Mouse (Mus musculus) right cerebral cortex, adult 18-20 months (tissue): Measurements from ENCODE around the gene Creb3.
"Not testable (repeated sequence)": the region's sequence is repeated elsewhere in the genome, so short reads cannot be mapped to it uniquely, and the experiment has no call there.

Experiments used
- DNase-seq: peaks from one replicate; pipeline ENCODE4 v3.0.0; 2022; ENCODE audit warnings: mixed read lengths

Gene Creb3

DNA sequence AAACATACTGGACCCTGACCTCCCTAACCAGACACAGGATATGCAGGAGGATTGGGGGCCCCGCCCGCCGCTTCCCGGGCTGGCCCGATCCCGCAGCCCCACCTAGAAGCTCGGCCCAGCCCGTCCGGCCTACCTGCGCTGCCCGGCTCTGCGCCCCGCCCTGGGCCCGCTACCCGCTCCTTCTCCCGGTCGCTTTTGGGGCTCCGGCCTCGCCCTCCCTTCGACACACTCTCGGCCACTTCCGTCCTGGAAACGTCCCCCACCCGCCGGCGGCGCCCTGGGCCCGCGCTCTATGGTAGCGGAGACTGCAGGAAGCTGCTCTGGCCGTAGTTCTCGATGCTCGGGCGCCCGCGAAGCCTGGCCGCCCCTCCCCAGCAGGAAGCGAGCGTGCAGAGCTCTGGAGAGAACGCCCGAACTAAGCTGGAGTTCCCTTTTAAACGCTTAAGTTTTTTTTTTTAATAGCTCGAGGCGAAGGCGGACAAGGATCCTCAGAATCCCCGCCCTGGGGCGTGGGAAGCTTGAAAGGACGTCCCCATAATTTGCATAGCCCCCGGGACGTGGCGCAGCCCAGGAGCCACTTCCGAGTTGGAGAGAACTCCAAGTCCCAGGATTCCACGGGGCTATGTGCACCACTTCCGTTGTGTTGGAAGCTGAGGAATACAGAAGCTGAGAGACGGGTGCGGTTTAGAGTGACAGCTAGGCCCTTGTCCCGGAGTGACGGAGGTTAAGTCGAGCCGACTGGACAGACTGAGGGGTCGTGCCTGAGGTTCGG is at the start of gene Creb3, which contains the start of gene Tln1:
Gene Creb3 (plus strand): TSS at position 336 of the 772 bp plus-strand sequence.
Gene Tln1 (minus strand): TSS at position 695 of the 772 bp plus-strand sequence.
- DNase-seq = peak; percentile 97

DNA sequence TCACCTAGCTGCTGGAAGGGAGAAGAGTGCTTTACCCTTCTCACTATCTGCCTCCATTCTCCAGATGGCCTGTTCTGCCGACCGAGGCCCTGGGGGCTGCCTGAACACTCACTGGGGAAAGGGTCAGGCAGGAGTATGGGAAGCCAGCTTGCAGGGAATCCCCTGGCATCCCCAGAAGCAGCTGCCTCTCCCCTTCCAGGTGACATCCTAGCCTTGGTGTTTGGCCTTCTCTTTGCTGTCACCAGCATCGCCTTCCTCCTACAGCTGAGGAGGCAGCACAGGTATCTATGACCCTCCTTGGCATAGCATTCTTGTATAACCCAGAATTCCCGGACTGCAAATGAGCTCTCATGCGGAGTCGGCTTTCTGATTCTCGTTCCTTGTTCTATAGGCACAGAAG is 49.5 kb upstream of the Creb3 start:
- DNase-seq = no peak

DNA sequence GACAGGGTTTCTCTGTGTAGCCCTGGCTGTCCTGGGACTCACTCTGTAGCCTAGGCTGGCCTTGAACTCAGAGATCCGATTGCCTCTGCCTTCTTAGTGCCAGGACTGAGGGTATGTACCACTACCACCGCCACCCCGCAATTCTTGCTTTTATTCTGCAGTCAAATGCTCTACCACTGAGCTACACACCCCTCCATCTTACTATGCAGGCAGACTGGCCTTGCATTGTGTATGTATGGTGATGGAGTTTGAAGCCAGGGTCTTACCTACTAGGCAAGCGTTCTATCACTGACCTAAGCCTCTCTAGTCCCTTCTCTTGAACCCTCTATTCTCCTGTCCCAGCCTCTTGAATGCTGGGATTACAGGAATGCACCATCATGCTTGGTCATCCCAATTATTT is 48.8 kb upstream of the Creb3 start:
- no peak for DNase-seq

DNA sequence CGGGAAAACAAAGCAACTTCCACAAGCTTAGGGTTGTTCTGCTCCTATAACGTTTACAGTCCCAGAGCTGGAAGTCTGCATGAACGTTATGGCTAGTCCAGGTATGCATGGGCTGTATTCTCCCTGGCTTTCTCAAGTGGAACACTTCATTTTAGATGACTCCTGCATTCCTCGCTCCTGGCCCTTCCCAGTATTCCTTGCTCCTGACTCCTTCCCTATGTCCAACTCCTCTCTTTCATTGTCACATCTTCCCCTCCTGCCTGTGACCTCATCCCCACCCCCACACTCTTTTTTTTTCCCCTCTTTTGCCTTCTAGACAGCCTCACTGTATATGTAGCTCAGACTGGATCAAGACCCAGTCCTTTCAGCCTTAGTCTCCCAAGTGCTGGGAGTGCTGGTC is 48.3 kb upstream of the Creb3 start:
- no peak for DNase-seq

DNA sequence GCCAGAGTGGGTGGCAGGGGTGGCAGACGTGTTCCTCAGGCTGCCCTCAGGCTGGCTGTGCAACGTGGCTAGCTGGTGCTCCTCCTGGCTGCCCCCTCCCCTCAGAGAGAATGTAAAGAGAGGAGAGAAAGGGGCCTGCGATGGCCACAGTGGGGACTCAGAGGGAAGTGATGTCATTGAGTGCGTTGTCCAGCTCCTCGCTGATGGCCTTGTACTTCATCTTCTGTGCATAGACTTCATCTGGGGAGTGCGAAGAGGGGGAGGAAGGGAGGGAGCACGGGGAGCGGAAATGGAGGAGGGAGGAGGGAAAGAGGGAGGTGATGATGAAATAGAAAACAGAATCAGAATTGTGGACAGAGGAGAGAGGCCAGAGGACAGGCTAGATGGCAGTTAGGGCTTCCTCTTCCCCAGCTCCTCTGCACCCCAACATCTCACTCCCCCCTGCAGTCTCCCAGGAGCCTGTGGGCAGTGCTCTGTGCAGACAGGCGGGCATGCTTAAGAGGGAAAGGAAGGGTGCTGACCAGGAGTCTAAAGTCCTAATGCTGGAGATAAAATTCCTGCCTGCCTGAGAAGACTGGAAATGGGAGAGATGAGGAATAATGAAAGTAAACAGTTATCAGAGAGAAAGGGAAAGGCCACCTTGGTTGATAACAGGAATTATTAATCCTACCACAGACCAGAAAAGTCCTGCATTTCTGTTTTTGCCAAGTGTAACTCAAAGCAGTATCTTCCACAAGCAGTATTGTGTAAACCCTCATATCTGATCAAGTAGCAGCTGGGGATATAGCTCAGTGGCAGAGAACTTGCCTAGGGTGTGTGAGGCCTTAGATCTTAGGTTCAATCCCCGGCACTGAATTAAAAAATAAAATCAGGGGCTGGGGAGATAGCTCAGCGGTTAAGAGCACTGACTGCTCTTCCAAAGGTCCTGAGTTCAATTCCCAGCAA is 46.1 kb upstream of the Creb3 start:
- no peak for DNase-seq

DNA sequence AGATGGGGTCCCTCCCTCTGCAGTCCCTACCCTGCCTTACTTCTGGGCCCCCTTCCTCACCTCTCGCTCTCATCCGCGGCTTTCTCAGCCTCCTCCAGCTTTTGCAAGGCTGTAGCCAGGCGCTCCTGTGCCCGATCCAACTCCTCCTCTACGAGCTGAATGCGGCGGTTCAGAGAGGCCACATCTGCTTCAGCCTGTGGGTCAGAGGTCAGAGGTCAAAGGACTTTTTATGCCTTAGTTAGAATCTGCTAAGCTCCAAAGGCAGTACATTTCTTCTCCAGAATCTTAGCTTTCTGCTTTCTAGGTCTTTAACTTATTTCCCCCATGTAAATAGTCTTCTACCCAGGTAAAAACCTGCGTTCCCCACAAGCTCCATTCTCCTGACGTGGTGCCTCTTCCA is 42.6 kb upstream of the Creb3 start:
- no peak for DNase-seq

DNA sequence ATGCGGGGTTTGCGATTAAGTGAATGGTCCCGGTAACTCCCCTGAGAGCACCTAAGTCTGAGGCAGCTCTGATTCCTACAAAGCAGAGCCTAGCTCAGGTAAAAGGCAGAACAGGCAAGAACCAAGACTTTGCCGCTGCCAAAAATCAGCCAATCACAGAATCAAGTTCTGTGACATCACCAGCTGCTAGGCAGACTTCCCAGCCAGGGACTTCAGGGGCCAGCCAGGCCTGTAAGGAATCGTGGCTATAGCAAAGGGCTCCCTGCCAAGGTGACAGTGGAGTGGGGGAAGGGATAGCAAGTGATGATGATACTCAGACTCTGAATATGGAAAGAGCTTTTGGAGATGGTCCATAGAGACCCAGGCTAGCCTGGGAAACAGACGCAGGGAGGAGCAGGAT is 42.2 kb upstream of the Creb3 start:
- peak; percentile 85 for DNase-seq

DNA sequence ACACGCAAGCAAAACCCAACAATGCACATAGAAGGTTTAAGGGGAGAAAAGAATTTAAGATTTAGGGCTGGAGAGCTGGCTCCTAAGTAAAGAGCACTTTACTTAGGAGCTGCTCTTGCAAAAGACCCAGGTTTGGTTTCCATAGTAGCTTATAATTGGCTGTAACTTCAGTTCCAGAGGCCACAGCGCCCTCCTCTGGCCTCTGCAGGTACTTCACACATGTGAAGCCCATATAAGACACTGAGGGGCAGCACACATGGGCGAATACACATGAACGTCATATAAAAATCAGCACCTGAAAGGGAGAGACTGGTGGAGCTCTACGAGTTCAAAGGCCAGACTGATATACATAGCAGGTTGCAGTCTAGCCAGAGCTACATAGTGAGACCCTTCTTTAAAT is 34.3 kb upstream of the Creb3 start:
- DNase-seq = no peak

DNA sequence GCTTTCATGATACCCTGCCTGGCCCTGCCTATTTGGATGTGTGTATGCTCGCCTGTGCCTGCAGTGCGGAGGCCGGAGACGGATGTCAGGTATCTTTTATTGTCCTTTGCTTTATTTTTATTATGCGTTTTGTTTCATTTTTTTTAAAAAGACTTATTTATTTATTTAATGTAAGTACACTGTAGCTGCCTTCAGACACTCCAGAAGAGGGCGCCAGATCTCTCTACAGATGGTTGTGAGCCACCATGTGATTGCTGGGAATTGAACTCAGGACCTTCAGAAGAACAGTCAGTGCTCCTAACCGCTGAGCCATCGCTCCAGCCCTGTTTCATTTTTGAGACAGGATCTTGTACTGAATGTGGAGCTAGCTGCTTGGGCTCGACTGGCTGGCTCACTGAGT is 33.6 kb upstream of the Creb3 start:
- no peak for DNase-seq

DNA sequence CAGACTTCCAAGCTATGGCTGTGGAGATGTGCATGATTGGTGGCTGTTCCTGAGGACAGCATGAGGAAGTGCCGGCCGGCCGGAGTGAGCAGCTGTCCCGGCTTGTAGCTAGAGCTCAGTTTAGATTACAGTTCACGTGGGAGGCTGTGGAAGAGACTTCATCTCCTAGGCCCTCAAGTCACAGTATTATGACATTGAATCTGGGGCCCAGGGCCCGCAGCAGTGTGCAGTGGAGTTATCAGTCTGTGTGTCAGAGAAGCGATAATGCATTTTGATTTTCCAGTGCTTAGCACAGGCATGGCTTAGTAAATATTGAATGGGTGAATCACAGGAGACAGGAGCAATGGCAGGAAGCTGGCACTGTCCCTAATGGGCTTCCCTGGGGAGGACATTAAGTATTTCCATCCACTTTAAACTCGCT is 32.0 kb upstream of the Creb3 start:
- DNase-seq = no peak

DNA sequence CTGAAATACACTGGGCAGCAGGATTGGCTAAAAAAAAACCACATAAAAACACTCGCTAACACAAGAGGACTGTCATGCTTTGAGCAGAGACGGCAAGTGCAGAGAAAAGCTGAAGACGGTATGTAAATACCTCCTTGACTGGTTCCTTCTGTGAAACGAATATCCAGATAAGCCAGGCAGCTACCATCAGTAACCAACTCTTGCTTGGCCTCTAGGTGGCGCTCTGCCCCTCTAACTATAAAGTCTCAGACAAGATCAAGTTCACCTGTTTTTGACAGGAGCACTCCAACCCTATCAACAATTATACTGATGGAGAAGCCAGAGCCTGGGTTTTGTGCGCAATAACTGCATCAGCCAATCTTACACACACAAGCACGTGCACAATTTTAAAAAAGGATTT is 31.6 kb upstream of the Creb3 start:
- peak; percentile 77 for DNase-seq

DNA sequence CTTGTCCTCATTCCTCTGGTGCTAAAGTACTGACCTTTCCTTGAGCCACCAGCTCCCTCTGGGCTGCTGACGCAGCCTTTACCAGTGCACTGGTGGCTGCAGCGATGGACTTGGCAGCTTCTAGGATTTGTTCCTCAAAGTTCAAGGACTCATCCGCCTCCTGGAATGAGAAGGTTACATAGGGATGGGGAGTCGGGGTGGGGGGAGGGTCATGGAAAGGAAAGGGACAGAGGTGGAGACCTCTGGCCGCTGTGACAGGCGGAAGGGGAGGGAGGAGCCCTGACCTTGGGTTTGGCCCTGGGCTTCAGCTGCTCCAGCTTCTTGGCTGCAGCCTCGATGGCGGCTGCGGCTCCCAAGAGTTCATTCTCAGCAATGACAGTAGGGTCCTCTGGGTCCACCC is 28.9 kb upstream of the Creb3 start:
- no peak for DNase-seq

DNA sequence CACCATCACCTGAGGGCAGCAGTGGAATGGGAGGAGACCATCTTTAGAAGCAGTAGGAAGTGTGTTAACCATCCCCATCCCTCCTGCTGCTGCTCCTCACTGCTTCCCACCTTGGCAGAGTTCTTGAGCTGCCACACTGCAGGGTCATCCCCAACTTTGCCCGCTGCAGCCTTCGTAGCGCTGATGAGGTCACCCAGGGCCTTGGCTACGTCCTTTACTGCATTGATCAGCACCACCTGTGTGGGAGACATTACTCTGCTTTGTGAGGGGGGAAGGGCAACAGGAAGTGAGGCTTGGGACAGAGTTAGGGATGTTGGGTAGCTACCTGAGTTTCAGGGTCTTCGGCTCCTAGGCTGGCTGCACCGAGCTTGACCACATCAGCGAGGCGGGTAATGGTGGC is 26.5 kb upstream of the Creb3 start:
- DNase-seq = no peak

DNA sequence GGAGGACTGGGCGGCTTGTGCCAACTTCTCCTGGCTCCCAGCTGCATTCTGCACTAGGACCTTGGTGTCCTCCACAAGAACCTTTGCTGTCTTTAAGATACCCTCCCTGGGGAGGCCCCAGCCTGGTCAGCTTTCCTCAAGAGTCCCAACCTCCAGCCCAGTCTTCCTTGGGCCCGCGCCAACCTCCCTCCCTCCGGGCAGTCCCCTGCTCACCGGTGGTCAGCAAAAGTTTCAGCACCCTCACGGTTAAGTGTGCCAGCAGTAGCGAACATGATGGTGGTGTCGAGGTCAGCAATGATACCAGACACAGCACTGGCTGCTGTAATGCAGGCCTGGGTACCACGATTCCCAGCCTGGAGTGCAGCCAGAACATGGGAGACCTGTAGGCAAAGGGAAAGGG is 26.1 kb upstream of the Creb3 start:
- DNase-seq = no peak

DNA sequence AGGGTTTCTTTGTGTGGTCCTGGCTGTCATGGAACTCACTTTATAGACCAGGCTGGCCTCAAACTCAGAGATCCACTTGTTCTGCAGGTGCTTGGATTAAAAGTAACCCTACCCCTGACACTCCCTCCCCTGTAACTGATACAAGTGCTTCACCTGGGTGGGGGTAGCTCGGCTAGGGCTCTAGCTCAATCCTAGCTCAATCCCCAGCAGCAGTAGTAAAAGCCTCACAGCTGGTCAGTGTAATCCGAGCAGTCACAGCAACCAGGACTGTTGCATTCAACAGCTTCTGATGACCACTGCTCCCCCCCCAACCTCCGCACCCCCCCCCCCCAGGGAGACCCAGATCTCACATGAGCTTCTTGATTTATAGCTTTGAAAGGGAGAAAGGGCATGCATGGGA is 20.1 kb upstream of the Creb3 start:
- DNase-seq = no peak

DNA sequence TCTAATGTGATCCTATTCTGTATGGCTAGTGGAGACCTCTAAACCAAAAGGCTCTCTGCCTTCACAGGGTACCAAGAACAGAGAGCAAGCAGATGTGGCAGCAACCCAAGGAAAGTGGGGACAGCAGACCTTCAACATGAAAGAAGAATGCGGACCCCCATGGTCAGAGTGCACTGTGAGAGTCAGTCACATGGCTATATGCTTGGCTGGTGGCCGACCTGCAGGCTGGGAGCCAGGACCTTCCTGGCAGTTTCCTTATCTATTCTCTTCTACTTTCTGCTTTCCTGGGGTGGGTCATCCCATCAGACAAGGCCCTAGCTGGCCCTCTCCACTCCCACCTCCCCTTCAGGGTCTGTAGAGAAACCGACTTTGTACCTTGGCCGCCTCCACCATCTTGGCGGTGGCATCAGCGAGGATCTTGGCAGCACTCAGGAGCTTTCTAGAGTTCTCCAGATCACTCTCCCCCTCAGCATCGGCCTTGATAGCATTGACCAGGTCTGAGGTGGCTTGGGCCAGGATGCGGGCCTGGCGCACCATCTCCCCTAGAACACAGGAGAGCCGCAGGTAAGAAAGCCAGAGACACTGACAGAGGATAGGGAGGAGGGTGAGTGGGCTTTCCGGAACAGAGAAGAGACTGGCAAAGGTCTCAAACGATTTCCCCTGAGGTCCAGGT is 15.6 kb upstream of the Creb3 start:
- no peak for DNase-seq

DNA sequence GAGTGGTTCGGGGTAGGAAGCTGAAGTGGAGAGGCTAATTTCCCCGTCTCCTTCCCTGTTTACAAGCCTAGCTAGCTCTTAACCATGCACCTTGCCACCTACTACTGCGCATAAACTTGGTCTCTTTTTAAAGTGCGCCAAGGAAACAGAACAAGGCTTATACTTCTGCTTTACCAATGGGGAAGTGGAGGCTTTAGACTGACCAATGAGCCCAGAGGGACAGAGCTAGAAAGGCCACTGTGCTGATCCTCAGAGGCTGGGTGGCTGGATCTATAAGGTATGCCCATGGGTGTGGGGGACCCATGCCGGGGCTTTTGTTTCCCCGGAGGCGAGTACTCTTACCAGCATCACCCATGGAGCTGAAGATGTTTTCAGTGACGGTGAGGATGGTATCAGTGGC is 15.0 kb upstream of the Creb3 start:
- no peak for DNase-seq

DNA sequence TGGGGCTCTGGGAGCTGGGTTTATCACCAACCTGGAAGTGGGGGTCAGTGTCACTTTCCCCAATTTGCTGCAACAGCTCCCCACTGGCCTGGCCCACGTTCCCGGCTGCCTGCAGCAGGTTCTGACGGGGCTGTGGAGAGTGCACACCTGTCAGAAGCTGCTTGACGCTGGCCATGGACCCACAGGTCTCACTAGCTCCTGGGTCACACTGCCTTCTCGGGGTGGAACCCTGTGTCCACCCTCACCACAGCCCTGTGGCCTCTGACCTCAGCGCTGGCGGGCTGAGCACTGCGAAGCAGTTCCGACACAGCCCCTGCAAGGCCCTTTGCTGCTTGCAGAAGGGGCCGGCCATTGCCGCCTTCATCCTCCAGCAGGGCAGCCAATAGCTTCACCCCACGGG is 13.1 kb upstream of the Creb3 start:
- DNase-seq = no peak

DNA sequence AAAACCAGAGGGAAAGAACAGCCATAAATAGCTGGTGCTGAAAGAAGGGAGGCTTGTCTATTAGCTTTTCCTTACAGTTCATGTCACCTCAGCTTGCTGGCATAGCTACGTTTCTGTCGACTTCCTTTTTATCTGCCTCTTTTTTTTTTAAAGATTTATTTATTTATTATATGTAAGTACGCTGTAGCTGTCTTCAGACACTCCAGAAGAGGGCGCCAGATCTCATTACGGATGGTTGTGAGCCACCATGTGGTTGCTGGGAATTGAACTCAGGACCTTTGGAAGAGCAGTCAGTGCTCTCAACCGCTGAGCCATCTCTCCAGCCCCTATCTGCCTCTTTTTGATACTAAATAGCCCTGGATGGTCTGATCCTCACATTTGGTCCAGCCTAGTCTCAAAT is 10.3 kb upstream of the Creb3 start:
- DNase-seq = not testable (repeated sequence)

DNA sequence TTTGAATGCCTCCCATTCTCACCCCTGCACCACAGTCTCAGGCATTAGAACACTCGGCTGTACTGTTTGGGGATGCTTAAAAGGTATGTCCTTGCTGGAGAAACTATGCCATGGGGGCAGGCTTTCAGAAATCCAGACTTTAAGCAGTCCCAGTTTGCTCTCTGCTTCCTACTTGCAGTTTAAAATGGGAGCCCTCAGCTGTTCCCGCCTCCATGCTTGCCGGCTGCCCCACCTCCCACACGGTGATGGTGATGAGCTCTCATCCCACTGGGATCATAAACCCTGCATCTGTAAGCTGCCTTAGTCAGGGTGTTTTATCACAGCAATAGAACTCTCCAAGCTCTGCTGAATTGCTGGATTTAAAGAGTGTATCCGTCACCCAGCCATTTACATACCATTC is 9.7 kb upstream of the Creb3 start:
- DNase-seq = peak; percentile 86

DNA sequence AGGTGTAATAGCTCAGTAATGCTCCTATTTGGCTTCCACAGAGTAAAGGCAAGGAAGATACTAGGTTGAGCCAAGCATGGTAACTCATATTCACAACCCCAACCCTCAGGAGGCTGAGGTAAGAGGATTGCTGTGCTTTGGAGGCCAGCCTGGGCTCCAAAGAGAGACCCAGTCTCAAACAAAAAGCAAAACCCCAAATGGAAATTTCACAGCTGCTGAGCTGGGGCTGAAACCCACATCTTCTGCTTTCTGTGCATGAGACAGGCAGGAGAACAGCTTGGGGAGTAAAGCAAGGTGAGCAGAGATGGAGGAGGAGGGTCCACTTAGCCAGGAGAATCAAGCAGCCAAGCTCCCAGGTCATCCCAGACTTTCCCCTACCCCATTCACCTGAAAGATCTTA is 8.2 kb upstream of the Creb3 start:
- DNase-seq = no peak

DNA sequence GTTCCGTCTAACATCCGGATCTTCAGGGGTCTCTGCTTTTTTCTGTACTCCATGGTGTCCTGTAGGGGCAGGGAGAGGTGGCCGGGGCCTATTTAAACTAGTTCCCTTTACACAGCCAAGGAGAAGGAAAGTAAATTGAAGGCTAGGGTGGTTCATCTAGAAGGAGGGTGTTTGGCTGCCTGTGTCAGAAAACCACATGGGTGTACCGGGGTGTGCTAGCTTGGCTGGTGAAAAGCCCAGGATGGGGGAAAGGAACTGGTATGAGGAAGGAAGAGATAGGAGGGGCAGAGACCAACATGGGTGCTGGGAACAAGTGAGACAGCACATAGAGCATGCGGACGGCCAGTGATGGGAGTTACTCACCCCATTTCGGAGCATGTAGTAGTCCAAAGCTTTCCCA is 6.2 kb upstream of the Creb3 start:
- DNase-seq = no peak

DNA sequence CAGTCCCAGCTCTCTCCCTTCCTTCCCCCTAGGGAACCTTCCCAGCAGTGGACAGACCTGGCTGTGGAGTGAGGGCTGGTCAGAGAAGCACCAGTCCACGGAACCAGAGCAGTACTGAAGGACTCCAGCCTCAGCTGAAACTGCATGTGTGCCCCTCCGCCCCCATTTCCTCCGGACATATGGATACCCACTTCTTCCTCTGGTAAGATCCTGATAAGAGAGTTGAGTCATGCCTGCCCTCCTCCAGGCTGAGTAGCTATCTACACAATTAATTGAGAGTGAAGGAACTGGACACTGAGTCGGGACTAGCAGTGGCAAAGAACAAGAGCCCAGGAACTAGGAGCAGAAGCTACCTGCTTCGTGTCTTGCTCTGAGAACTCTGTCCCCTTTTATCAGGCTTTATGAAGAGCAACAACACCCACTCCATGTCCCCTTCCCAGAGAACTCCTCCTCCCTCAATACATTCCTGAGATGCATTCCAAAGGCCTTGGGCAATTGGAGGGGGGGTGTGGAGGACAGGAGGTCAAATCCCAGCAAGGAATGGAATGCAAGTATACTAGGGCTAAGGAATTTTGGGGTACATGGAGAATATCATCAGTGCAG is 4.0 kb upstream of the Creb3 start:
- DNase-seq = no peak
